Mouse (Mus musculus) heart, embryonic 11.5 days (tissue): ENCODE results near the gene Pdpk1. TPM values are rescaled to one million over a fixed set of nuclear protein-coding genes. Genes with fewer than 3 reads are reported as not detected.

Experiments used
- ATAC-seq: fragments of 200-750 bp; cut with Nextera tagmentation; replicated peaks from 2 replicates; pipeline ENCODE4 v1.8.0; 2017; ENCODE audit warnings: moderate library complexity; ENCODE audit not compliant: insufficient number of reproducible peaks, low FRiP score, low TSS enrichment
- H3K27ac ChIP-seq: fragments of 300-500 bp; sonication (generic); 2 replicates; pipeline ENCODE4 v1.5.1; 2014; ENCODE audit warnings: mild to moderate bottlenecking, low read depth, low read length
- H3K27me3 ChIP-seq: fragments of 300-500 bp; sonication (generic); 2 replicates; pipeline ENCODE4 v1.6.1; 2014; ENCODE audit warnings: mild to moderate bottlenecking, low read length, mixed read lengths; ENCODE audit not compliant: control insufficient read depth, insufficient read depth
- H3K36me3 ChIP-seq: fragments of 300-500 bp; sonication (generic); 2 replicates; pipeline ENCODE4 v1.6.1; 2014; ENCODE audit warnings: mild to moderate bottlenecking, low read length, moderate library complexity, mixed read lengths; ENCODE audit not compliant: control insufficient read depth, insufficient read depth
- H3K4me1 ChIP-seq: fragments of 300-500 bp; sonication (generic); 2 replicates; pipeline ENCODE4 v1.6.1; 2014; ENCODE audit warnings: low read length; ENCODE audit not compliant: control insufficient read depth, insufficient read depth
- H3K4me2 ChIP-seq: fragments of 300-500 bp; sonication (generic); 2 replicates; pipeline ENCODE4 v1.6.1; 2014; ENCODE audit warnings: mild to moderate bottlenecking, moderate library complexity
- H3K4me3 ChIP-seq: fragments of 300-500 bp; sonication (generic); 2 replicates; pipeline ENCODE4 v1.5.1; 2014; ENCODE audit warnings: low read depth, low read length
- H3K9ac ChIP-seq: fragments of 300-500 bp; sonication (generic); 2 replicates; pipeline ENCODE4 v1.6.1; 2014; ENCODE audit warnings: mild to moderate bottlenecking, low read depth, low read length, moderate library complexity
- H3K9me3 ChIP-seq: fragments of 300-500 bp; sonication (generic); replicated peaks from 2 replicates; pipeline ENCODE4 v1.6.1; 2016; ENCODE audit warnings: low read length; ENCODE audit not compliant: control insufficient read depth
- WGBS: fragments of 180-500 bp; shearing (Covaris S2); extraction: QIAGEN DNeasy Blood & Tissue Kit; methylation state at CpG from one replicate; pipeline ENCODE4 v1.1.7; 2014; ENCODE audit not compliant: insufficient replicate concordance; 5-methylcytosine and 5-hydroxymethylcytosine counted together
- polyA plus RNA-seq: library from polyadenylated mRNA; unstranded; fragments of >200 nt; fragmentation: Nextera tagmentation; extraction: Ambion mirVana; gene quantifications from 2 replicates; pipeline ENCODE4 v1.2.1, GENCODE M21; 2014

The Pdpk1 gene
- polyA plus RNA-seq: 45.2 and 45.9 TPM in 2 replicates

GRCm38 (mm10) chr17:24150824-24151223, at the start of gene Pdpk1:
TSS of gene Pdpk1 (minus strand) at chr17:24150924.
- 75% methylated on average over 2 of the region's 2 CpGs for WGBS
- no peaks in the 10 kb centered on the region for H3K27me3 ChIP-seq
- peaks cover 7% of the 10 kb centered on the region for H3K4me1 ChIP-seq
- no peak within 1 kb of the TSS for H3K27ac ChIP-seq
- ATAC-seq: no peak
- H3K36me3 ChIP-seq: no peaks in the 10 kb centered on the region; the same call in 1 of the 2 replicates
- H3K4me2 ChIP-seq: peak within 1 kb of the TSS; percentile 86
- peak within 1 kb of the TSS; percentile 45 for H3K4me3 ChIP-seq
- no peaks in the 10 kb centered on the region for H3K9me3 ChIP-seq
- peak within 1 kb of the TSS; percentile 69 for H3K9ac ChIP-seq

DNA sequence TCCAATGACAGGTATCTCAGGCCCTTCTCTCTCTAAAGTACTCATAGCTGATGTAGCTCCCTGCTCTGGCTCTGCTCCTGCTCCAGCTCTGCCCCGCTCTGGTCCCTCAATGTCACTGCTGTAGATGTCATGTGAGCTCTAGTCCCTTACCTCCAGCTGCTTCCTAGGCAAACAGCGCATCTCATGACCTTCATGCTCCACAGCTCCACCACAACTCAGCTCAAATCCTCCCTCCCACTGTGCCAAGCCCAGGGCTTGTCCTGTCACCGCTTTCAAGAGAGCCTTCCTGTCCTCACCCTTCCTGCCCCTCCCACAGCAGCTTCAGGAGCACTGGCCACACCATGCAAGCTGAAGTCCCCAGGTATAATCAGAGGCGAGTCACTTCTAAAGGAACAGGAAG, 49.0 kb upstream of the Pdpk1 start:
- no peak for ATAC-seq
- no peaks in the 10 kb centered on the region for H3K9me3 ChIP-seq
- H3K36me3 ChIP-seq: no peaks in the 10 kb centered on the region
- H3K27me3 ChIP-seq: no peaks in the 10 kb centered on the region
- WGBS: 32% methylated on average over 4 of the region's 4 CpGs
- H3K4me2 ChIP-seq: no peak overlapping the region
- no peak overlapping the region for H3K4me3 ChIP-seq
- H3K9ac ChIP-seq: no peak overlapping the region
- no peak overlapping the region for H3K27ac ChIP-seq
- H3K4me1 ChIP-seq: peaks cover 60% of the 10 kb centered on the region

DNA sequence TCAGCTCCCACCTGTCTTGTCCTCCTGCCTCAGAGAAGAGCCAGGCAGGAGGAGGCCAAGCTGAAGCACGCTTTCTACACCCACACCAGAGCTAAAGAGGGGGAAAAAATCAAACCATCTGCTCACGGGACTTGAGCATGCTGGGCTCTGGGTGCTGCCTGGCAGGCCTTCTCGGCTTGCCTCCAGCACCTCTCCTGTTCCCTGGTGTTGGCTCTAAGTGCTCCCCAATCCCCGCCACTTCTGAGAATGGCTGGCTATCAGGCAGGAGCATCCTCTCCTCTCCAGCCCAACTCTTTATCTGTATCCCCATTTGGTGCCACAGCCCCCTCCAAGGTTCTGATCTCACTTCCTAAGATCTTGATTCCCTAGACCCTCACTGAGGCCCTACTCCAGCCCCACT, 48.5 kb upstream of the Pdpk1 start:
- ATAC-seq: no peak
- no peak overlapping the region for H3K9ac ChIP-seq
- H3K4me1 ChIP-seq: peaks cover 58% of the 10 kb centered on the region
- no peaks in the 10 kb centered on the region for H3K9me3 ChIP-seq
- WGBS: 68% methylated on average over 4 of the region's 4 CpGs
- no peaks in the 10 kb centered on the region for H3K27me3 ChIP-seq
- no peak overlapping the region for H3K27ac ChIP-seq
- H3K4me2 ChIP-seq: no peak overlapping the region
- H3K36me3 ChIP-seq: no peaks in the 10 kb centered on the region
- H3K4me3 ChIP-seq: no peak overlapping the region

- peaks cover 54% of the 10 kb centered on the region for H3K4me1 ChIP-seq
- peak; percentile 45; the same call in 1 of the 2 replicates for ATAC-seq
- H3K4me2 ChIP-seq: peak overlapping the region; percentile 17; the same call in 1 of the 2 replicates
- no peaks in the 10 kb centered on the region for H3K9me3 ChIP-seq
- H3K9ac ChIP-seq: 0 out of 2 replicates have a peak overlapping the region, but pooled peaks have one; percentile 18
- H3K27me3 ChIP-seq: no peaks in the 10 kb centered on the region
- 33% methylated on average over 15 of the region's 15 CpGs for WGBS
- no peak overlapping the region for H3K27ac ChIP-seq
- no peaks in the 10 kb centered on the region for H3K36me3 ChIP-seq
- no peak overlapping the region for H3K4me3 ChIP-seq
Measured at GRCm38 (mm10) chr17:24197032-24197824, 46.5 kb upstream of the Pdpk1 start.

- H3K27me3 ChIP-seq: no peaks in the 10 kb centered on the region
- no peak for ATAC-seq
- H3K4me3 ChIP-seq: no peak overlapping the region
- H3K9ac ChIP-seq: no peak overlapping the region
- no peaks in the 10 kb centered on the region for H3K36me3 ChIP-seq
- H3K4me1 ChIP-seq: peaks cover 61% of the 10 kb centered on the region
- 64% methylated on average over 2 of the region's 2 CpGs for WGBS
- no peak overlapping the region for H3K4me2 ChIP-seq
- no peaks in the 10 kb centered on the region for H3K9me3 ChIP-seq
- H3K27ac ChIP-seq: no peak overlapping the region
Measured at GRCm38 (mm10) chr17:24195349-24195748, 44.6 kb upstream of the Pdpk1 start.

DNA sequence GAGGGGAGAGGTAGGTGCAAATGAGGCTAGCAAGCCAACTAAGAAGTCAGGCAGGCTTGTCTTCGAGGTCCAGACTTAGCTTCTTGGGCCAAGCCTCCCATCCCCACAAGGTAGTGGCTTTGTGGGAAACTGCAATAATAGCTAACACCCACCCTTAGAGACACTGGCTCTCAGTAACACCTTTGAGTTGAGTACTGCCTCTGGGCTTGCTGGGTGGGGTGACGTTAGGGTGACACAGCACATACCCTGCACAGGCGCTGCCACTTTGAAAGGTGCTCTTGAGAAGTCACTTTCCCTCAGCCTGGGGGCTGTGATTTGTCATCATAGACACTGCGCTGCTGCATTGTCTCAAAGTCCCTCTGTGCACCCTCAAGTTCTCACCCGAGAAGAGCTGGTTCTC, 43.0 kb upstream of the Pdpk1 start:
- WGBS: 50% methylated on average over 5 of the region's 5 CpGs
- peak overlapping the region; percentile 15; the same call in 1 of the 2 replicates for H3K27ac ChIP-seq
- peak; percentile 53; the same call in 1 of the 2 replicates for ATAC-seq
- H3K36me3 ChIP-seq: no peaks in the 10 kb centered on the region
- peak overlapping the region; percentile 22; the same call in 1 of the 2 replicates for H3K9ac ChIP-seq
- no peak overlapping the region for H3K4me2 ChIP-seq
- peaks cover 47% of the 10 kb centered on the region for H3K4me1 ChIP-seq
- no peaks in the 10 kb centered on the region for H3K9me3 ChIP-seq
- H3K4me3 ChIP-seq: no peak overlapping the region
- no peaks in the 10 kb centered on the region for H3K27me3 ChIP-seq

DNA sequence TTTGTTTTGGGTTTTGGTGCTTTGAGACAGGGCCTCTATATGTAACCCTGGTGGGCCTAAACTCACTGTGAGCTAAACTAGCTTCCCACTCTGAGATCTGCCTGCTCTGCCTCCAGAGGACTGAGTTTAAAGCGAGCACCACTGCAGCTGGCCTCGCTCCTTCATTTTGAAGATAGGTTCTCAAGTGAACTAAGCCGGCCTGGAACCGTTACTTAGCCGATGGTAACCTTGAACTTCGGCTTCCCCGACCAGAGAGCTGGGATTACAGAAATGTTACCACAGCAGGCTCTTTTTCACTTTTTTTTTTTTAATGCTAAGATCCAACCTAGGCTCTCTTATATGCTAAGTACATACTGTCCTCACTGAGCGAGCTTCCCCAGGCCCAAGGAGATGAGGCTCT, 42.5 kb upstream of the Pdpk1 start:
- H3K36me3 ChIP-seq: no peaks in the 10 kb centered on the region
- no peak overlapping the region for H3K4me2 ChIP-seq
- no peak overlapping the region for H3K4me3 ChIP-seq
- WGBS: 78% methylated on average over 8 of the region's 8 CpGs
- peaks cover 47% of the 10 kb centered on the region for H3K4me1 ChIP-seq
- H3K27ac ChIP-seq: no peak overlapping the region; the same call in 1 of the 2 replicates
- no peak for ATAC-seq
- no peaks in the 10 kb centered on the region for H3K9me3 ChIP-seq
- H3K9ac ChIP-seq: no peak overlapping the region
- H3K27me3 ChIP-seq: no peaks in the 10 kb centered on the region

DNA sequence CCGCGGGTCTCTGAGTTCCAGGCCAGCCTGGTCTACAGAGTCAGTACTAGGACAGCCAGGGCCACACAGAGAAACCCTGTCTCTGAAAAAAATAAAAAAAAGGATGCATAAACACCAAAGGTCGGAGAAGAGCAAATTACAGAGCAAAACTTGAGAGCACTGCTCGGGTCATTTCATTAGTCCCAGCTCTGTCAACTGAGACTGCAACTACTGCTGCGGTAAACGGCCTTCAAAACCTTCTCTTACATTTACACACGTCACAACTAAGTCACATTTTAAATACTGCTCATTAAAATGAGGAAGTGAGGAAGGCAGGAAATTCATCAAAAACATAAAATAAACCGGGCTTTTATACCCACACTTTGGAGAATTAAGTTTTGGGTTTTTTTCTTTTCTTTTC, 42.1 kb upstream of the Pdpk1 start:
- no peak overlapping the region for H3K27ac ChIP-seq
- H3K4me3 ChIP-seq: no peak overlapping the region
- no peak overlapping the region for H3K9ac ChIP-seq
- ATAC-seq: no peak
- H3K4me2 ChIP-seq: no peak overlapping the region
- peaks cover 47% of the 10 kb centered on the region for H3K4me1 ChIP-seq
- H3K9me3 ChIP-seq: no peaks in the 10 kb centered on the region
- H3K36me3 ChIP-seq: no peaks in the 10 kb centered on the region
- WGBS: 80% methylated on average over 8 of the region's 8 CpGs
- H3K27me3 ChIP-seq: no peaks in the 10 kb centered on the region

GRCm38 (mm10) chr17:24191481-24191880, 40.8 kb upstream of the Pdpk1 start:
- H3K9me3 ChIP-seq: no peaks in the 10 kb centered on the region
- 75% methylated on average over 4 of the region's 4 CpGs for WGBS
- H3K4me2 ChIP-seq: no peak overlapping the region
- H3K27me3 ChIP-seq: no peaks in the 10 kb centered on the region
- no peak overlapping the region for H3K9ac ChIP-seq
- no peaks in the 10 kb centered on the region for H3K36me3 ChIP-seq
- H3K4me3 ChIP-seq: no peak overlapping the region
- no peak for ATAC-seq
- peaks cover 35% of the 10 kb centered on the region for H3K4me1 ChIP-seq
- H3K27ac ChIP-seq: no peak overlapping the region
